Mouse (Mus musculus): ENCODE data around the gene Epha1. TPM values are rescaled to one million over a fixed set of nuclear protein-coding genes. Genes with fewer than 3 reads are reported as not detected.
A peak's percentile ranks its signal among the peaks of the same experiment; 100 is the strongest.

Gene Epha1
- total RNA-seq, 1 experiment from 2014 or later = not detected

DNA sequence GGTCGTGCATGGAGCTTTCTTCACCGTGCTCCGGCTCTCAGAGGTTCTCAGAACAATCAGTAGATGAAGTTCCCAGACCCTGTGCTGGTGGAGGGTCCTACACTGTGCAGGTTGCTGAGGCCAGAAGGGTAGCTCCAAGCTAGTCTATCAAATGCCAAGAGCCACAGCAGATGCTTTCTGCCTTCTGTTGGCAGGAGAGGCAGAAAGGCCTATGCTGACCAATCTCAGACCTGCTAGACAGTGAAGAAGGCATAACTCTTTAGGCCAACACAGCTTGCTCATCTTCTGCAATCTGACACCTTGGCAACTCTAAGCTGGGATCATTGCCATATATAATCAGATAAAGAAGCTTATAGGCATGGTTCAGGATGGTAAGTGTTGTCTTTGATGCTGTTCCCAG is 42.9 kb downstream of the Epha1 start:
- ATAC-seq (replicated peaks; ENCODE audit: low read depth, poor library complexity, severe bottlenecking) = no peak

- no peak for ATAC-seq (replicated peaks; ENCODE audit: low read depth, poor library complexity, severe bottlenecking)
Measured at GRCm38 (mm10) chr6:42328757-42329156, 44.3 kb downstream of the Epha1 start.

DNA sequence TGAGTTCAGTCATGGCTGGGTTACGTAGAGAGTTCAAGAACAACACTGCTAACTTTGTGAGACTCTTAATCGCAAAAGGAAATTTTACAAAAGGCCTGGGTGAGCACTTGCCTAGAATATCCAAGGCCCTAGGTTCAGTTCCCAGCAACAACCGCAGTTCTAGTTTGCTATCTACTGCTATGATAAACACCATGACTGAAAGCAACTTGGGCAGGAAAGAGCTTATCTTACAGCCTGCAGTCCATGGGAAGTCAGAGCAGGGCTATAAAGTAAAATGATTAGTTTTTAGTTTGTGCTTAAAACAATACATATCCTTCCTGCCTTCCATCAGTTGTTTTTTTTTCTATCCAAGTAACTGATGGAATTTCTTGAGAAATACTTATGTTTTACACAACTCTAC is 46.6 kb downstream of the Epha1 start:
- no peak for ATAC-seq (replicated peaks; ENCODE audit: low read depth, poor library complexity, severe bottlenecking)

GRCm38 (mm10) chr6:42325268-42325609 is 47.8 kb downstream of the Epha1 start:
- peak; percentile 84 for ATAC-seq (replicated peaks; ENCODE audit: low read depth, poor library complexity, severe bottlenecking)

DNA sequence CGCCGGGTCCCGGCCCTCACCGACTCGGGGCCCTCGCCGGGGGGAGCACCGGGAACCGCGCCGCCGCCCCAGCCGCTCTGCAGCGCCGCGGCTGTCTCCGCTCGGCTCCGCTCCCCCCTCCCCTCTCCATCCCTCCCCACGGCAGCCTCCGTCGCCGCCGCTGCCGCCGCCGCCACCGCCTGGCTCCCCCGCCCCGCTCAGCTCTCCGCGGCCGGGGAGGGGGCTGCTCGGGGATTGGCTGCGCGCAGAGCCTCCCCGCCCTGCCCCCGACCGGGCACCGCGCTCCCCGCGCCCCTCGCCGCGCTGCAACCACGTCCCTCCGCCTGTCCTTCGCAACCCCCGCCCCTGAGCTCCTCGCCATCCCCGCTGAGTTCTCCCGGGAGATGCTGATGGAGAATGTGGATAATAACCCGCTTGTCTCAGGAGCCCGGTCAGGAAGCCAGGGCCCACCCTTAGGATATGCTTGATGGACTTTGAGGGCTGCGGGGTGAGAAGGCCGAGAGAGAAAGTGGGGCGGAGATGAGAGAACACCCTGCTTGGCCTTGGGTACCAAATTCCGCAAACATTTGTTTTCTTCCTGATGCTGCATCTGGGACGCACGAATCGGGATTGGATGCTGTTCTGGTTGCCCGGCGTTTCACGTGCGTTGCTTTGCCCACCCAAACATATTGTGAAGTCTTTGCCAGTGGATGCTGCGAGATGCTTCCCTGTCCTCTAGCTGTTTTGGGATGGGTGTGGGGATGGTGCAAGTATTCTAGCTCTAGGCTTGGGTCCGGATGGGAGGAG is 48.4 kb downstream of the Epha1 start, which contains the start of gene Fam131b:
TSS of gene Fam131b (minus strand) at position 162 of the 786 bp plus-strand sequence.
- 0 out of 2 replicates have a peak, but pooled peaks have one; percentile 3 for ATAC-seq (replicated peaks; ENCODE audit: low read depth, poor library complexity, severe bottlenecking)

DNA sequence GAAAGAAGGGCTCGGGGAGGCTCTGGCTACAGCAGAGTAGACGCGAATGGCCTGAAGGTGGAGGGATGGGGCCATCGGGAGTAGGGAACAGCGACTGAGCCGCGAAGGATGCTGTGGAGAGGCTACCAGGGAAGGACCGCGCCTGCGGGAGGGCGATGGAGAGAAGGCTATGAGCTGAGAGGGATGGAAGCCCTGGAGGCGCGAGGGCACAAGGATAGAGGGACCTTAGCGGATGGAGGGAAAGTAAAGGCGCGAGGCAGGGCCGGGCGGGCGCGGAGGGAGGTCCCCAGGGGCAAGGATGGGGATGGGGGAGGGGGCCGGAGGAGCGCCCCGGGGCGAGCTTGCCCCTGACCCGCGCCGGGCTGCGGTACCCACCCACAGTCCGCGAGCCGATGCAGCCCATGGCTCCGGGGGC is 49.0 kb downstream of the Epha1 start:
- 0 out of 2 replicates have a peak, but pooled peaks have one; percentile 17 for ATAC-seq (replicated peaks; ENCODE audit: low read depth, poor library complexity, severe bottlenecking)

DNA sequence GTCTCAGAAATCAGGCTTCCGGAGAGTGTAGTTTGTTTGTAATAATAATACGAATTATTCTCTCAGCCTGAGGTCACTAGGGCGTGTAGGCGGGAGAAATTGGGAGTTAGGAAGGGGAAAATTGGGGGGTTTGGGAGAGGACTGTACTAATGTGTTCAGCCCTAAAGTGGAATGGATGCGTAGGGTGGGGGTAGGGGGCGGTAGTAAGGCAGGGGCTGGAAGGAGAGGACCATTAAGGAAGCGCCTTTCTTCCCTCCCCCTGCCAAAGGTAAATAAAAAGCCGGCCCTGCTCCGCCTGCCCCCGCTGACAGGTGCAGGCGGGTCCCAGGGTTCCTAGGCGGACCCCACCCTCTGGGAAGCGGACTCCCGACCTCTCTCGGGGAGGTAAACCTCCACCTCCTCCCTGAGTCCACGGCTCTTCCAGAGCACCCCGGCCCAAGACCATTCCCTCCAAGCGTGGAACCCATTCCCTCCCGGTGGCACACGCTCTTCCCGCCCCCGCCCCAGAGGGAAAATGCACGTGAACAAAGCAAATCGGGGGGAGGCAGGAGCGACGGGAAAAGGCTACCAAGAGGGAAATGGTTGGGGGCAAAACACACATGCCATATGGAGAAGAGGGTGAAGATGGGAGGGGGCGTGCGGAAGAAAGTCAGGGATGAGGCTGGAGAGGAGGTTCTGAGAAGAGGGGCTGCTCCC is 49.5 kb downstream of the Epha1 start:
- no peak for ATAC-seq (replicated peaks; ENCODE audit: low read depth, poor library complexity, severe bottlenecking)

DNA sequence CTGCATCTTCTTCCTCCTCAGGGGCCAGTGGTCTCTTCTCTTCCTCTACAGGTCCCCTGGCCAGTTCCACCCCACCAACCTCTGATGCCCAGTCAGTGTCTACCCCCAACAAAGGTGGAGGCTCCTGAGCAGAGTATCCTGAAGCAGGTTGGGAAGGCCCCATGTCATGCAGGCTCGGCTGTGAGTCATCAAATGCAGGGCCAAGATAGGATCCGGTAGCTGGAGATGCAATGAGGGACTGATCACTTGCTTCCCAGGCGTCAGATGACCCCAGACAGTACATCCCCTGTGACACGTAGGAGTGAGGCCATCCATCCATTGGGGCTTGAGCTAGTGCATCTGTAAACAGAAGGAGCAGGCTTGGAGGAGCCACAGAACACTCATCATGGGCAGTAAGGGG is 54.8 kb downstream of the Epha1 start:
- no peak for ATAC-seq (replicated peaks; ENCODE audit: low read depth, poor library complexity, severe bottlenecking)

DNA sequence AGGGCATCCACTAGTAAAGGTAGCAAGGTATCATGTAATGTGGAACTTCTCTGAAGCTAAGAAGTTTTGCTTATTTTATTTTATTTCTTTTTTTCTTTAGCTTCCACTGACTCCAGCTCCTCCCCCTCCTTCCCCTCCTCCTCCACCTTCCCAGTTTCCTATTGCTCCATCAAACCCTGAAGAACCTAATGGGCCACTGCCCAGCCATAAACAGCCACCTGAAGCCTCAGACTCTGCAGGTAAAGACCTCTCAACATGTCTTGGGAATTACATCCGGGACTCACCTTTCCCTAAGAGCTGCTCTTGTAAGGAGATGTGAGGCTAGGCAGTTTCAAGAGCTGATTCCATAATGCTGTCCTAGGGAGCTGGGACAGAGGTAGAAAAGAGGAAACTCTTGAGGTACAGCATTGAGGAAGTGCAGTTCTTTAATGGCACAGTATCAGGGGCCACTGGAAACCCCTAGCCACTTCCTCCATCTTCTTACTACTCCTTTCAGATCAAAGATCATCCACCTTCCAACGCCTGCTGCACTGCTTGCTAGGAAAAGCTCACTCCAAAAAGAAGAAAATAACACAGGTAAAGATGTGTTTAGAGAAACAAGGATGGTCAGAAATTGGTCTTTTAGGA is 62.5 kb downstream of the Epha1 start:
- ATAC-seq (replicated peaks; ENCODE audit: low read depth, poor library complexity, severe bottlenecking) = peak; percentile 87

DNA sequence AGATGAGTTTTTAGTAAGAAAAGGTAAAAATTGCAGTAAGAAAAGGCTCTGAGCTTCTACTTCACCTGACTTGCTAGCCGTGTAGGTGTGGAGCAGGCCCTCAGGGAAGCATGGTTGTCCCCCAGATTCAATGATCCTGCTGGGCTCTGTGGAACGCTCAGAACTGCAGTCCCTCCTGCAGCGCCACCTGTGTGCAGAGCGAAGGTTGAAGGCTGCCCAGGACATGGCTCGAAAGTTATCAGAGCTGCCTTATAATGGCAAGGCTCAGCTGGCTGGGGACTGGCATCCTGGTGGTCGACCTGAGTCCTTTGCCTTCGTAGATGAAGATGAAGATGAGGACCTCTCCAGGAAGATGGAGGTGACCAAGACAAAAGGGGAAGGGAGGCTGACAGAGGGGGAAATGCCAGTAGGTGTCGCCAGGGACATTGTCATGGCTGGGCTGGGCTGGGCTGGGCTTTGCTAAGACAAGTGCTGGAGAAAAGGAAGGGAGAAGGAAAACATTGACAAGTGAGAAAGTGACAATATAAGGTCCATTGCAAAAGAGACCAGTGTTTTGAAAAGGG is 63.2 kb downstream of the Epha1 start:
- peak; percentile 65 for ATAC-seq (replicated peaks; ENCODE audit: low read depth, poor library complexity, severe bottlenecking)

Other genes starting within 250 kb of the Epha1 start
- not detected in 2 replicates for gene Tas2r139, start 232.3 kb downstream of the Epha1 start, total RNA-seq (2017)
- not detected in 2 replicates for gene Tas2r144, start 157.9 kb downstream of the Epha1 start, total RNA-seq (2017)
- gene Gstk1, start 127.3 kb downstream of the Epha1 start, total RNA-seq (2017) = 8.3 and 14.6 TPM in 2 replicates
- not detected in 2 replicates for gene Tmem139, start 111.3 kb downstream of the Epha1 start, total RNA-seq (2017)
- gene Casp2, start 108.3 kb downstream of the Epha1 start, total RNA-seq (2017) = 88.4 and 100 TPM in 2 replicates
- gene Clcn1, start 86.6 kb downstream of the Epha1 start, total RNA-seq (2017) = not detected in 2 replicates
- not detected in 2 replicates for gene Fam131b, start 48.6 kb downstream of the Epha1 start, total RNA-seq (2017)
- gene Zyx, start 23.6 kb downstream of the Epha1 start, total RNA-seq (2017) = 34.5 and 48.0 TPM in 2 replicates
- gene Tas2r143, start 27.0 kb upstream of the Epha1 start, total RNA-seq (2017) = not detected in 2 replicates
- gene Tas2r135, start 32.2 kb upstream of the Epha1 start, total RNA-seq (2017) = not detected in 2 replicates
- gene Tas2r126, start 61.3 kb upstream of the Epha1 start, total RNA-seq (2017) = not detected in 2 replicates
- gene Olfr458, start 91.9 kb upstream of the Epha1 start, total RNA-seq (2017) = not detected in 2 replicates
- not detected in 2 replicates for gene Olfr457, start 103.1 kb upstream of the Epha1 start, total RNA-seq (2017)
- gene Olfr456, start 113.9 kb upstream of the Epha1 start, total RNA-seq (2017) = not detected in 2 replicates
- not detected in 2 replicates for gene Olfr455, start 174.3 kb upstream of the Epha1 start, total RNA-seq (2017)
- gene Tcaf3, start 224.4 kb upstream of the Epha1 start, total RNA-seq (2017) = not detected in 2 replicates

Data from common myeloid progenitor, adult 5-6 weeks (primary cell).